Mouse (Mus musculus): ENCODE results near the gene Oaf. TPM values are rescaled to one million over a fixed set of nuclear protein-coding genes. Genes with fewer than 3 reads are reported as not detected.

Oaf gene
- total RNA-seq, 2 experiments from 2014 or later: 6.4 to 7.7 TPM

GRCm38 (mm10) chr9:43245801-43246570 is 6.3 kb upstream of the Oaf start:
- DNase-seq: peak in 1 of 2 experiments; percentile 5

DNA sequence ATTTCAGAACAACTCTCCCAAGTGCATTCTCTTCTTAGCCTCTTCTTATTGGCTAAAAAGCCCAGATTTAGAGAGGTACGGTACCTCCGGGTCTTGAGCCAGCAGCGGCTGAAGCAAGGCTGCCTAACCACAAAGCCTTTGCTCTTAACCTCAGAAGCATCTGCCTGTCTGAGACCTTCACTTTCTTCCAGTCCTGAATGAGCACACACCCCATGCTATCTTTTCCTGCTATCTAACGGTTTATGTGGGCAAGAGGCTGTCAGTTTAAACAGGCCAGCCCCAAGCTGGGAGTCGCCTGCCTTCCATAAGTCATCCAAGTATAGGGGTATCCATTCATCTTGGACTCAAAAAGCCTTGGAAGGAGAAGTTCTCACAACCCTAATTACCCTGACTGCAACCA is 2.7 kb upstream of the Oaf start:
- DNase-seq: no peak

GRCm38 (mm10) chr9:43241970-43242369 is 2.3 kb upstream of the Oaf start:
- no peak for DNase-seq

DNA sequence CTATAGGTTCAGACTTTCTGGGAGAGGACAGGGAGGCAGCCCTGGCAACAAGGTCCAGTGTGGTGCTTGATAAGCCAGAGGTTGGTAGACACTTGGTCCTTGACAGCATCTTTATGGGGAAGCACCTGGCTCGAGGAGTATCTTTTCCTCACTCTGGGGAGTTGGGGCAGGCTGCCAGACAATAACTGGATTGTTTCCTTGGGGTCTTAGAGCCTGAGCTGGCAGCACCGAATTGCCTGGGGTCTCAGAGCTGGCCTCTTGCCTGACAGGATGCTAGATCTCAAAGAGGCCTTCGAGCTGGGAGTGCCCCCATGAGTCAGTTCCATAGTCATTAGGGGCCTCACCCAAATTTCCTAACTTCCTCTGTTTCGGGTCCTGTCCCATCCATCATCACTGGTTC is 1.6 kb upstream of the Oaf start:
- DNase-seq: no peak

DNA sequence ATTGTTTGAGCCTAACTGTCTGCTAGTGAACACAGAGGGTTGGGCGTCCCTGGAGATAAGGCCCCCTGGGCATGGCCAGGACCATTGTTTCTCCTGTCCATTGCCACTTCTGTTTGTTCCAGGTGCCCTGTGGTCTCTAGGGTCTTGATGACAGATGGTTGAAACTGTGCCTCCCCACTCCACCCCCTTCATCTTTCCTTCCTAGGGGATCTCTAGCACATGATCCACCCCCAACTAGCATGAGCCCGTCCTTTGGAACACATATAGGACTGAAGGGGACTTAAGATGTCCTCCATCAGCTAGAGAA is 836 bp upstream of the Oaf start:
- DNase-seq: no peak

DNA sequence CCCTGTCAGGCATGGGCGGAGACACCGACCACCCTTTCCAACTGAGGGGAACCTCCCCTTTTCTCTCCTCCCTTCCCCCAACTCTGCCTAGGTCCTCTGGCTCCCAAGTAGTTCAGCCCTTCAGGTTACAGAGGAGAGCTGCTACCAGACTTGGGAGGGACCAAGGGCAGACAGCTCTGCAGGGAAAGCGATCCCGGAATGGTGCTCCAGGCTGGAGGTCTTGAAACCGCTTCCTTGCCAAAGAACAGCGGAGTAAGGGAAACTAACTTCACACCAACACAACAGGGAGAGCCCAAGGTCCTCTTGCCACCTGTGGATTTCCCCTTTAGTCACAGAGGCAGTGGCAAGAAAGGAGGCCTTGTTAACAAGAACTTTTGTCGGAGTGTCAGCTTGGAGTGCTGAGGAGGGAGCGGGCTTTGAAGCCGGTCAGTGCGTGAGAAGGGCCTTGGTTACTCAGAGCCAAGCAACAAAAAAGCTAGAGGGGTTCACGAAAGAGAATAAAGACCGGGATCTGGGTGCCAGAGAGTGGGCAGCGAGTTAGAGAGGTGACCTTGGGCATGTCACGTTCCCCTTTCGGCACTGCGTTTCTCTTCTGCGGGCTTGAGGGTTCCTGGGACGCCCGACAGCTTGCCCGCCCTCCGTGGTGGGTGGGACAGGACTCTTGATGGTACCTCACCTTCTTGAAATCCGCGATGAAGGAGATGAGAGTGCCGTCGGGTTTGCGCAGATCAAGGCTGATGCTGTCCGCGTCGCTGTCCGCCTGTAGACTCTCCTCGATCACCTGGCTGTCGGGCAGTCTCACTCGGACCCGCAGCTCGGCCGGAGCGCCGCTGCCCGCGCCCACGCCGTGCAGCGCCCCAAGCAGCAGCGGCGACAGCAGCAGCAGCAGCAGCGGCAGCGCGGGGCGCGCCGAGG is 823 bp downstream of the Oaf start:
- peak in 1 of 2 experiments; percentile 49 for DNase-seq

DNA sequence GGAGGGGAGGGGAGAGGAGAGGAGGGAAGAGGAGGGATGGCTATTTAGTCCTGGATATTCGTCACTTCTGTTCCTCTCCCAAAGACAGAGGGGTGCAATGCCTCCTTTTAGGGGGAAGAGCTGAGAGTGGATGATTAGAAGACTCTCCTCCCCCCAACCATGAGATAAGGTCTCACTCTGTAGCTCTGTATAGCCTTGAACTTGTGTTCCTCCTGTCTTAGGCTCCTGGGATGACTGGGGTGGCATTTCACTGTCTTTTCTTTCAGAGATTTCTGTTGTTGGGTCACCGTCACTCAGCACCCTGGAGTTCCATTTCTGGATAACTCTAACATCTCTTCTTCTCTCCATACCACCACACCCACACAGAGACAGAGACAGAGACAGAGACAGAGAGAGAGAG is 1.5 kb downstream of the Oaf start:
- DNase-seq: peak in 1 of 2 experiments; percentile 12

DNA sequence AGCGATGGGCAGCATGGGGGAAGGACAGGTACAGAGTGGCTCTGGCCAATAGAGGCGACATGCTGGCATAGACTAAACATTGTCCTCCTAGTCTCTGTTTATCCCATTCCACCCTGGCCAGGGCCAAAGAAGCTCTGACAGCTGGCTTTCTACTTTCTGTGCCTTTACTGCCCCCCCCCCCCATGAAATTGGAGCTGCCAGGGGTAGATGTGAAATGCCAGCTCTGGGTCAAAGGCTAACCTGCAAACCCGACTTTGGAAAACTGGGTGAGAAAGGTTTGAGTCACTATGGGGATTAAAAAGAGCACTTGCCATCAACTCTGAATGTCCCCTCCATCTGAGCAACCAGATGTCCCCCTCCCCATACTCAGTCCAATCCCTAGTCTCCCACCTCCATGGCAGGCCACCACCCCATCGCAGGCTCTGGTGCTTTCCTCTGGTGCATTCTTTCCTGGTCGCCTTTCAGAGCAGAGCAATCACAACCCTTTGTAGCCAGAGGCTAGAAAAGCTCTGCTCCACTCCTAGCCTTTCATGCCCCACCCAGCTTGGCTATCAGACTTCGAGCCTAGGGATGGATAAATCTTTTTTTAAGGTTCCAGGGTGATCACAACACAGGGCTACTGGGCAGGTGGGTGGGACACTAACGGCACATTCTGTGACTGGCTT is 2.5 kb downstream of the Oaf start:
- peak in 1 of 2 experiments; percentile 11 for DNase-seq

- DNase-seq: no peak
These were observed 3.1 kb downstream of the Oaf start for GRCm38 (mm10) chr9:43236576-43236975.

DNA sequence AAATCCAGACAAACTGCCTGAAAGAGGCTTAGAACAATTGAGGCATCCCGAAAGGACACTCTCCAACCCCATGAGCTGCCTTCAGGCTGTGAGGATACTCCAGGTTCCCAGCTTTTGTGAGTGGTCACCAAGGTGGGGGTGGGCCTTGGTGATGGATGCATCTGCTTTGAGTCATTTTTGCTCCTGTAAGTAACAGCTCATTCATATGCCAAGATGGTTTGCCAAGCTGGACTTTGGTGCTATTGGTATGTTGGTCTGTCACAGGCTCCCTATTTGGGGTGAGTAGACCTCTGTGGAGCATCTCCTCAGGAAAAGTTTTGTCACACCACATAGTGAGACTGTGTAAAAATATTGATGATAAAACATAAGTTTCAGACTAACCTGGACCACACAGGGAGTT is 3.6 kb downstream of the Oaf start:
- peak in 1 of 2 experiments; percentile 16 for DNase-seq

- DNase-seq: peak in 1 of 2 experiments; percentile 3
These were observed 4.4 kb downstream of the Oaf start for GRCm38 (mm10) chr9:43235336-43235735.

DNA sequence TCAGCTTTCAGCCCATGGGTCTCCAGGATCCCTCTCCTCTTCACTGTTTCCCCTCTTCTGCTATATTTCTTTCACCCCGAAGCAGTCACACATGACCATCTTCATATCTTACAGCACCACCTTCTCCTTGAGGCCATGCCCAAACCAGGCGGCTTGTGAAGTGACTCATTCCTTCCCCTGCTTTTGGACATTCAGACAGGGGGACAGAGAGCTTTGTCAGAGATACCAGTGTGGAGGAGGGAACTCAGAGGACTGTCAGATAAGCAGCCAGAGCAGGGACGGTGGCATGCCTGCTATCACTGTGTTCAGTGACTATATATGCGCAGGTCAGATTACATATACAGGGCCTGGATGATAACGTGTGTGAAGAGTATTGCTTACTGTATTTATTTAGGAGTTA is 5.2 kb downstream of the Oaf start:
- peak in 1 of 2 experiments; percentile 21 for DNase-seq

GRCm38 (mm10) chr9:43233515-43233914 is 6.2 kb downstream of the Oaf start:
- peak in 1 of 2 experiments; percentile 2 for DNase-seq

GRCm38 (mm10) chr9:43233044-43233443 is 6.7 kb downstream of the Oaf start:
- DNase-seq: peak in 1 of 2 experiments; percentile 6

DNA sequence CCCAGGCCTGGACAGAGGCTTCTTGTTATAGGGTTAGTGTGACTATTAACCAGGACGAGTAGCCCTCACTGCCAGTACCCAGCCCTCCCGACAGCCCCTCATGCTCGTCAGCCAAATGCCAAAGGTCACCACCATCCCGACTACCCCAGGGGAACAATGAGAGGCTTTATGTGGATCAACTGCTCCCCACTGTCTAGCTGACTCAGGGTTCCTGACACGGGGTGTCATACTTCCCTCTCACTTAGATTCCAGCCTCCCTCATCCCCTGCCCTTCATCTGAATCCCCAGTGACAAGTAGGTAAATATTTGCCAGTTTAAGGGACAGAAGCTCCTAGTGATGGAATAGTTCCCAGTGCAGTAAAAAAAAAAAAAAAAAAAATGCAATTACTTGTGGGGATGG is 7.4 kb downstream of the Oaf start:
- DNase-seq: no peak

GRCm38 (mm10) chr9:43231805-43232204 is 7.9 kb downstream of the Oaf start:
- peak; percentile 71 to 84 for DNase-seq

- DNase-seq: peak; percentile 61 to 71
These were observed 8.8 kb downstream of the Oaf start for GRCm38 (mm10) chr9:43230886-43231285.

GRCm38 (mm10) chr9:43229962-43230361 is 9.7 kb downstream of the Oaf start:
- no peak for DNase-seq

DNA sequence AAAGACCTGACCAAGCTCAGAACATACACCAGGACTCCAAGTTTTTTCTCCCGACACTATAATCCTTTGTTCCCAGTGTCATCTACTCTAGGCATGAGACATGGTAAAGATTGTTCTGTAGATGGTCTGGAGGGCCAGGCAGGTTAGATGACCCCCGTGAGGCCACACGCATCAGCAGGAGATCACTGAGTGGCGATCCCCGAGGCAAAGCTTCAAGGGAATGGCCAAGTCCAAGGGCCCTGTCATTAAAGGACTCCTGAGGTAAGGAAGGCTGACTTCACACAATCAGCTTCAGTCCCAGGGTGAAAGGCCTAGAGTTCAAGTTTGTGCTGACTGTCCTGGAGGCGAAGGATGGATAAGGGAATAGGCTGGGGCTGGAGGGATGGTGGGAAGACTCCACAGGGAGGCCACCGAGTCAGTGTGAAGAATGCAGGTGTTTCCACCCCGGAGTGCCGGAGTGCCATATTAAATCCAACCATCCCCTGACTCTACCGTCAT is 10.3 kb downstream of the Oaf start:
- no peak for DNase-seq

GRCm38 (mm10) chr9:43228745-43229144 is 11.0 kb downstream of the Oaf start:
- peak; percentile 38 to 50 for DNase-seq

DNA sequence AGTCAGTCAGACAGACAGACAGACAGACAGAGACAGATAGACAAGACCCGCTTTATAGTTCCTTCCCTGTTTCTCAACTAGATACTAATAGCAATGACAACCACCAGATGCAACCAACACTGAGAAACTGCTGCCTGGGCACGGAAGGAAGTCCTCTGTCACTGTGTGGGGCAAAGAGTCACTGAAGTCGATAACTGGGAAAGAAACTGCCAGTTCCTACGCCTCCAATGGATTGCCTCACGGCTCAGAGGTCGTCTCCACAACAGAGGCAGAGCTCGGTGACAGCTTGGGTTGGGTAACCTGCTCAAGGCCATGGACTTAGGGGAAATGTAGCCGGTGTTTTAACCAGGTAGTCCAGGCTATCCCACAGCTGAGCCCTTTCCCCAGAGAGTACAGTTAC is 12.1 kb downstream of the Oaf start:
- no peak for DNase-seq

- peak in 1 of 2 experiments; percentile 14 for DNase-seq
These were observed 13.0 kb downstream of the Oaf start for GRCm38 (mm10) chr9:43226573-43227160.

Measured in heart, adult 18-20 months (tissue).